13 mouse cellular contexts compared by ENCODE assay signal in the genomic region with DNA sequence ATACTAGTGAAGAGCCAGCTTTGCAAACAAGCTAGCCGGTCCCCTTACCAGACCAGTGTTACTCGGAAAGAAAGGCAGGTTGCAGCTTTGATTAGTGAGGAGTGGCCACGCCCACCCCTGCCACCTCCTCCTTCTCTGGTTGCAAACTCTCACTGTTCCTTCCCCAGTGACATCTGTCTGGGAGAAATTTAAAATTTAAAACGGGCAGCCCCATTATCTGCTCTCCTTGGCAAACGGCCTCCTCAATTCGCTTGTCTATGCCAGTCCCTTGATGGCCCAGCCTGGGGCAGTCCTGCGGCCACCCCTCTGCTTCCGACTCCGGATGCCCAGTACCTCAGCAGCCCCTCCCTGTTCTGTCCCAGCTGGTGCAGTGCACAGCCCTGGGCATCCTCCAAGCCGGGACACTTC. TPM values are rescaled to one million over a fixed set of nuclear protein-coding genes. Genes with fewer than 3 reads are reported as not detected.
DNase-seq lines count a peak whose midpoint lies in the region; ATAC-seq and TF ChIP-seq lines count a peak whose summit lies in the region.
"Had no signal": no experiment of that assay in that cellular context is flagged by ENCODE, and none has a peak within 500 bp of the region (broad histone marks: within the 10 kb centered on the region; RNA-seq: fewer than 3 reads in every experiment).

No protein-coding gene starts in this region.

- no peak for ATAC-seq in embryonic facial prominence, embryonic 14.5 days (ENCODE audit: low read depth)
- 0 out of 2 replicates have a peak, but pooled peaks have one; percentile 28 for ATAC-seq in hindbrain, embryonic 15.5 days (ENCODE audit: low FRiP score, low read depth)
- ATAC-seq in neural tube, embryonic 11.5 days (ENCODE audit: insufficient read depth, low FRiP score, low TSS enrichment) = no peak; the same call in 1 of the 2 replicates
- no peak for ATAC-seq in erythroblast, adult 5-6 weeks (replicated peaks; ENCODE audit: low FRiP score, poor library complexity, severe bottlenecking)
- ATAC-seq in inflammation-experienced regulatory T-cells, adult 6 months = no peak
- ATAC-seq in cerebellum, adult (ENCODE audit: insufficient number of reproducible peaks, low FRiP score, low TSS enrichment) = no peak

- WGBS in embryonic facial prominence, embryonic 14.5 days = 5% methylated on average over 10 of the region's 10 CpGs
- WGBS in hindbrain, embryonic 15.5 days = 2% methylated on average over 10 of the region's 10 CpGs
- WGBS in neural tube, embryonic 11.5 days = 2% methylated on average over 10 of the region's 10 CpGs

- H3K4me1 ChIP-seq in embryonic facial prominence, embryonic 14.5 days (ENCODE audit: control insufficient read depth, insufficient read depth, low read length) = 0 out of 2 replicates have a peak, but pooled peaks cover 4% of the 10 kb centered on the region
- H3K4me1 ChIP-seq in hindbrain, embryonic 15.5 days (replicated peaks) = peaks cover 27% of the 10 kb centered on the region
- H3K4me1 ChIP-seq in neural tube, embryonic 11.5 days (ENCODE audit: control insufficient read depth, insufficient read depth, low read length) = peaks cover 12% of the 10 kb centered on the region

- H3K4me3 ChIP-seq in layer of hippocampus, adult 2 months = peak overlapping the region; percentile 69
- 0 out of 2 replicates have a peak overlapping the region, but pooled peaks have one; percentile 55 for H3K4me3 ChIP-seq in embryonic facial prominence, embryonic 14.5 days (ENCODE audit: low read depth, low read length)
- peak overlapping the region; percentile 52; the same call in 1 of the 2 replicates for H3K4me3 ChIP-seq in hindbrain, embryonic 15.5 days
- H3K4me3 ChIP-seq in neural tube, embryonic 11.5 days (ENCODE audit: low read depth, low read length) = no peak overlapping the region

- no peak for TF ChIP-seq CTCF in layer of hippocampus, adult 2 months (conservative IDR thresholded peaks at IDR 0.05)

- H3K9me3 ChIP-seq in embryonic facial prominence, embryonic 14.5 days (ENCODE audit: control insufficient read depth, low read length) = no peaks in the 10 kb centered on the region
- no peaks in the 10 kb centered on the region for H3K9me3 ChIP-seq in hindbrain, embryonic 15.5 days
- H3K9me3 ChIP-seq in neural tube, embryonic 11.5 days (ENCODE audit: control insufficient read depth, low read length) = no peaks in the 10 kb centered on the region

- peak overlapping the region; percentile 82; the same call in 1 of the 2 replicates for H3K27ac ChIP-seq in layer of hippocampus, adult 2 months
- no peak overlapping the region for H3K27ac ChIP-seq in embryonic facial prominence, embryonic 14.5 days (replicated peaks; ENCODE audit: low read depth, low read length)
- no peak overlapping the region for H3K27ac ChIP-seq in hindbrain, embryonic 15.5 days (replicated peaks)
- H3K27ac ChIP-seq in neural tube, embryonic 11.5 days (ENCODE audit: low read depth, low read length) = no peak overlapping the region

- no peak overlapping the region; the same call in 1 of the 2 replicates for H3K4me2 ChIP-seq in embryonic facial prominence, embryonic 14.5 days (ENCODE audit: low read depth, low read length)
- peak overlapping the region; percentile 95 for H3K4me2 ChIP-seq in hindbrain, embryonic 15.5 days
- no peak overlapping the region for H3K4me2 ChIP-seq in neural tube, embryonic 11.5 days (ENCODE audit: low read depth)

- H3K9ac ChIP-seq in embryonic facial prominence, embryonic 14.5 days (ENCODE audit: low read depth, low read length) = no peak overlapping the region
- no peak overlapping the region for H3K9ac ChIP-seq in hindbrain, embryonic 15.5 days
- H3K9ac ChIP-seq in neural tube, embryonic 11.5 days (ENCODE audit: low read length) = no peak overlapping the region

- H3K27me3 ChIP-seq in embryonic facial prominence, embryonic 14.5 days (replicated peaks; ENCODE audit: control insufficient read depth, insufficient read depth, low read length) = peaks cover 41% of the 10 kb centered on the region
- H3K27me3 ChIP-seq in hindbrain, embryonic 15.5 days = peaks cover 37% of the 10 kb centered on the region
- peaks cover 36% of the 10 kb centered on the region for H3K27me3 ChIP-seq in neural tube, embryonic 11.5 days (ENCODE audit: control insufficient read depth, insufficient read depth, low read length)

- DNase-seq in layer of hippocampus, adult 2 months (ENCODE audit: low spot score in 2 of 2) = no peak
- no peak for DNase-seq in layer of hippocampus, adult 8-10 months (ENCODE audit: low spot score in 2 of 2)
- no peak for DNase-seq in embryonic facial prominence, embryonic 14.5 days (ENCODE audit: low spot score)
- peak; percentile 48 for DNase-seq in neural tube, embryonic 11.5 days (ENCODE audit: low spot score)
- DNase-seq: adrenal gland, adult 8-10 months had no signal

- no peaks in the 10 kb centered on the region for H3K36me3 ChIP-seq in embryonic facial prominence, embryonic 14.5 days (ENCODE audit: control insufficient read depth, insufficient read depth, low read length)
- H3K36me3 ChIP-seq in hindbrain, embryonic 15.5 days = no peaks in the 10 kb centered on the region
- H3K36me3 ChIP-seq in neural tube, embryonic 11.5 days (ENCODE audit: control insufficient read depth, insufficient read depth, low read length) = no peaks in the 10 kb centered on the region

RNA-seq across cellular contexts. Expression of a gene that starts 1.1 kb away (rescaled TPM):
- 100 to 1,000 TPM; 108 to 110 TPM for total RNA-seq in layer of hippocampus, adult 2 months (2021)
- 100 to 1,000 TPM in 1 of 4 experiments, 10 to 100 TPM in 3; 82.5 to 102 (median 90.0) TPM for total RNA-seq in layer of hippocampus, adult 8-10 months (2022)
- 0.19 and 0.29 TPM in 2 replicates for polyA plus RNA-seq in embryonic facial prominence, embryonic 14.5 days (2014; fragmentation: Nextera tagmentation; extraction: Ambion mirVana)
- polyA plus RNA-seq in hindbrain, embryonic 15.5 days (2015; fragmentation: Nextera tagmentation; extraction: Ambion mirVana) = 7.7 and 8.1 TPM in 2 replicates
- 0.51 and 1.2 TPM in 2 replicates for polyA plus RNA-seq in neural tube, embryonic 11.5 days (2014; fragmentation: Nextera tagmentation; extraction: Ambion mirVana)
- not detected in 2 replicates for total RNA-seq in erythroblast, adult 5-6 weeks (2015; ENCODE audit: low replicate concordance)
- not detected in 2 replicates for total RNA-seq in erythroblast, adult 5-6 weeks (2017; ENCODE audit: low replicate concordance)
- polyA plus RNA-seq in inflammation-experienced regulatory T-cells, adult 6 months (2017; shearing (Covaris generic)) = under 1 TPM in 1 of 3 experiments, not detected in 2; 0.22 TPM
- total RNA-seq: MEL had no signal

RNA-seq across cellular contexts. Expression of a gene that starts 34.4 kb away (rescaled TPM):
- total RNA-seq in layer of hippocampus, adult 2 months (2021) = not detected
- total RNA-seq in layer of hippocampus, adult 8-10 months (2022) = not detected
- polyA plus RNA-seq in embryonic facial prominence, embryonic 14.5 days (2014; fragmentation: Nextera tagmentation; extraction: Ambion mirVana) = 0.10 and 0.22 TPM in 2 replicates
- polyA plus RNA-seq in hindbrain, embryonic 15.5 days (2015; fragmentation: Nextera tagmentation; extraction: Ambion mirVana) = 0.12 TPM in 1 of 2 replicates, not detected in the other
- 0.09 and 0.31 TPM in 2 replicates for polyA plus RNA-seq in neural tube, embryonic 11.5 days (2014; fragmentation: Nextera tagmentation; extraction: Ambion mirVana)
- not detected in 2 replicates for total RNA-seq in erythroblast, adult 5-6 weeks (2015; ENCODE audit: low replicate concordance)
- not detected in 2 replicates for total RNA-seq in erythroblast, adult 5-6 weeks (2017; ENCODE audit: low replicate concordance)
- polyA plus RNA-seq in inflammation-experienced regulatory T-cells, adult 6 months (2017; shearing (Covaris generic)) = 1 to 10 TPM in 1 of 3 experiments, under 1 TPM in 2; 0.60 to 1.1 (median 0.79) TPM
- total RNA-seq: adrenal gland, adult 8-10 months; gastrocnemius, postnatal 4 days; layer of hippocampus, postnatal 25 days; MEL had no signal
- polyA plus RNA-seq: intestine, embryonic 14.5 days had no signal

RNA-seq across cellular contexts. Expression of a gene that starts 42.4 kb away (rescaled TPM):
- 1 to 10 TPM; 6.3 to 7.8 TPM for total RNA-seq in layer of hippocampus, adult 2 months (2021)
- 1 to 10 TPM; 6.2 to 7.0 (median 6.5) TPM for total RNA-seq in layer of hippocampus, adult 8-10 months (2022)
- 2.0 and 2.2 TPM in 2 replicates for polyA plus RNA-seq in embryonic facial prominence, embryonic 14.5 days (2014; fragmentation: Nextera tagmentation; extraction: Ambion mirVana)
- 4.9 and 5.4 TPM in 2 replicates for polyA plus RNA-seq in hindbrain, embryonic 15.5 days (2015; fragmentation: Nextera tagmentation; extraction: Ambion mirVana)
- 6.6 and 8.1 TPM in 2 replicates for polyA plus RNA-seq in neural tube, embryonic 11.5 days (2014; fragmentation: Nextera tagmentation; extraction: Ambion mirVana)
- not detected in 2 replicates for total RNA-seq in erythroblast, adult 5-6 weeks (2015; ENCODE audit: low replicate concordance)
- not detected in 2 replicates for total RNA-seq in erythroblast, adult 5-6 weeks (2017; ENCODE audit: low replicate concordance)
- not detected for polyA plus RNA-seq in inflammation-experienced regulatory T-cells, adult 6 months (2017; shearing (Covaris generic))
- total RNA-seq: MEL had no signal
